ENCODE assay signal across 9 mouse cellular contexts in the genomic region with DNA sequence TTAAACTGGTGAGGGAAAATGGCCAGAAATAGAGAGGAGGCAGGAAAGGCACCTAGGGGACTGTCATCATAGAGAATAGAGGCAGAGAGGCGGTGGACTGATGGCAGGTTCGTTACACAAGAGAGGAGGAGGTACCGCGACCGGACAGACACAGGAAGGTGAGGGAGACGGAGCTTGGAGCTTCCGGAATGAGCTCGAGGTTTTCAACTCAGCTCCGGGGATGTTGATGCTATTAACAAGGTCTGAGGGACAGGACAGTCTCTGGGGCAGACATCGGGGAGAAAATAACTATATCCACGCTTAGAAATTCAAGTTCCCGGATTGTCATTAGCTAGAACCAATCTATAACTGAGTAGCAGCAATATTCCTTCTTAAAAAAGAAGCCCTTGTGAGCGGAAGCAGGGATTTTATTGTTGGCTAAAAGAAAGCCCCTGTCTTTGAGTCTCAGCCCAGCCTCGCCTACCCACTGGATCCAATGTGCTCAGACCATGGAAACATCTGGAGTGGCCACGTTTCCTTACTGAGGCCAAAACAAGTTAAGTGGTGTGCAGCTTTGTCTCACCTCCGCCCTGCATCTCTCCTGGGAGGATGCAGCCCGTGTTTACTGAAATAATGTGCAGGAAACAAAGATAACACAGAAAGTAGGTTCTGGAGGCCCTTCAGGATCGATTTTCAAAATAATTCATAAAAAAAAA. TPM values are rescaled to one million over a fixed set of nuclear protein-coding genes. Genes with fewer than 3 reads are reported as not detected.
DNase-seq lines count a peak whose midpoint lies in the region; ATAC-seq and TF ChIP-seq lines count a peak whose summit lies in the region.
"Had no signal": no experiment of that assay in that cellular context is flagged by ENCODE, and none has a peak within 500 bp of the region (broad histone marks: within the 10 kb centered on the region; RNA-seq: fewer than 3 reads in every experiment).

No protein-coding gene starts in this region.

- TF ChIP-seq EP300 in stomach, postnatal 0 days (optimal IDR thresholded peaks at IDR 0.05) = no peak

- H3K27ac ChIP-seq in forebrain, postnatal 0 days (ENCODE audit: low read depth, low read length) = 0 out of 2 replicates have a peak overlapping the region, but pooled peaks have one; percentile 54
- H3K27ac ChIP-seq in forebrain, embryonic 12.5 days = no peak overlapping the region
- H3K27ac ChIP-seq in stomach, embryonic 14.5 days (ENCODE audit: low read length) = 0 out of 2 replicates have a peak overlapping the region, but pooled peaks have one; percentile 27
- no peak overlapping the region for H3K27ac ChIP-seq in stomach, postnatal 0 days (replicated peaks)
- peak overlapping the region; percentile 33; the same call in 1 of the 2 replicates for H3K27ac ChIP-seq in limb, embryonic 15.5 days
- H3K27ac ChIP-seq: limb, embryonic 13.5 days had no signal

- no peak for TF ChIP-seq CTCF in forebrain, postnatal 0 days (IDR thresholded peaks at IDR 0.05; ENCODE audit: low read depth)
- TF ChIP-seq CTCF in stomach, postnatal 0 days (IDR thresholded peaks at IDR 0.05; ENCODE audit: low read depth) = no peak

- whole genome bisulfite sequencing in forebrain, postnatal 0 days = 62% methylated on average over 18 of the region's 18 CpGs
- WGBS in forebrain, embryonic 12.5 days = 69% methylated on average over 18 of the region's 18 CpGs
- 67% methylated on average over 18 of the region's 18 CpGs for WGBS in stomach, embryonic 14.5 days
- WGBS in stomach, postnatal 0 days = 65% methylated on average over 18 of the region's 18 CpGs
- 66% methylated on average over 18 of the region's 18 CpGs for WGBS in limb, embryonic 15.5 days

- no peak overlapping the region for H3K4me2 ChIP-seq in forebrain, postnatal 0 days (ENCODE audit: low read depth)
- no peak overlapping the region for H3K4me2 ChIP-seq in forebrain, embryonic 12.5 days
- H3K4me2 ChIP-seq in stomach, embryonic 14.5 days (replicated peaks; ENCODE audit: low read depth, low read length) = no peak overlapping the region
- no peak overlapping the region for H3K4me2 ChIP-seq in stomach, postnatal 0 days (replicated peaks; ENCODE audit: low read depth)
- no peak overlapping the region for H3K4me2 ChIP-seq in limb, embryonic 15.5 days
- H3K4me2 ChIP-seq: limb, embryonic 13.5 days had no signal

- no peaks in the 10 kb centered on the region for H3K36me3 ChIP-seq in forebrain, postnatal 0 days (ENCODE audit: insufficient read depth)
- H3K36me3 ChIP-seq in forebrain, embryonic 12.5 days (replicated peaks) = no peaks in the 10 kb centered on the region
- H3K36me3 ChIP-seq in stomach, embryonic 14.5 days (ENCODE audit: control insufficient read depth, insufficient read depth, low read length) = no peaks in the 10 kb centered on the region
- H3K36me3 ChIP-seq in stomach, postnatal 0 days (ENCODE audit: control insufficient read depth, insufficient read depth, low read length) = no peaks in the 10 kb centered on the region
- H3K36me3 ChIP-seq in limb, embryonic 15.5 days = no peaks in the 10 kb centered on the region
- H3K36me3 ChIP-seq: limb, embryonic 13.5 days had no signal

- no peaks in the 10 kb centered on the region for H3K4me1 ChIP-seq in forebrain, postnatal 0 days (ENCODE audit: insufficient read depth)
- H3K4me1 ChIP-seq in forebrain, embryonic 12.5 days = peaks cover 2% of the 10 kb centered on the region; the same call in 1 of the 2 replicates
- 0 out of 2 replicates have a peak, but pooled peaks cover 7% of the 10 kb centered on the region for H3K4me1 ChIP-seq in stomach, embryonic 14.5 days (ENCODE audit: control insufficient read depth, insufficient read depth, low read length)
- no peaks in the 10 kb centered on the region for H3K4me1 ChIP-seq in stomach, postnatal 0 days (replicated peaks; ENCODE audit: control insufficient read depth, insufficient read depth)
- H3K4me1 ChIP-seq in limb, embryonic 15.5 days = no peaks in the 10 kb centered on the region
- H3K4me1 ChIP-seq: limb, embryonic 13.5 days had no signal

- no peaks in the 10 kb centered on the region for H3K9me3 ChIP-seq in forebrain, postnatal 0 days (ENCODE audit: low read length)
- H3K9me3 ChIP-seq in forebrain, embryonic 12.5 days = no peaks in the 10 kb centered on the region
- no peaks in the 10 kb centered on the region; the same call in 1 of the 2 replicates for H3K9me3 ChIP-seq in stomach, embryonic 14.5 days (ENCODE audit: control insufficient read depth, low read depth, low read length)
- no peaks in the 10 kb centered on the region for H3K9me3 ChIP-seq in stomach, postnatal 0 days (ENCODE audit: control insufficient read depth, low read length)
- no peaks in the 10 kb centered on the region for H3K9me3 ChIP-seq in limb, embryonic 15.5 days
- H3K9me3 ChIP-seq: limb, embryonic 13.5 days had no signal

- no peak for ATAC-seq in forebrain, postnatal 0 days
- no peak for ATAC-seq in forebrain, embryonic 12.5 days (ENCODE audit: low FRiP score)
- no peak for ATAC-seq in stomach, embryonic 14.5 days (ENCODE audit: insufficient number of reproducible peaks, insufficient read depth, low FRiP score, low read depth)
- ATAC-seq in stomach, postnatal 0 days (ENCODE audit: low FRiP score, low TSS enrichment) = no peak
- peak; percentile 58; the same call in 1 of the 2 replicates for ATAC-seq in limb, embryonic 15.5 days (ENCODE audit: insufficient number of reproducible peaks, low FRiP score, low TSS enrichment, low read depth)

- no peak overlapping the region for H3K4me3 ChIP-seq in forebrain, postnatal 0 days (ENCODE audit: low read depth, low read length)
- no peak overlapping the region for H3K4me3 ChIP-seq in forebrain, embryonic 12.5 days (replicated peaks)
- H3K4me3 ChIP-seq in stomach, embryonic 14.5 days (ENCODE audit: low read depth, low read length) = no peak overlapping the region
- H3K4me3 ChIP-seq in stomach, postnatal 0 days (ENCODE audit: low read depth, low read length) = no peak overlapping the region
- no peak overlapping the region for H3K4me3 ChIP-seq in limb, embryonic 15.5 days
- H3K4me3 ChIP-seq: limb, embryonic 13.5 days had no signal

- DNase-seq in forebrain, postnatal 0 days = no peak
- DNase-seq in stomach, postnatal 0 days (ENCODE audit: low spot score) = no peak
- peak; percentile 70 to 71 for DNase-seq in heart, postnatal 10 days
- no peak for DNase-seq in neural tube, embryonic 10.5 days (ENCODE audit: extremely low spot score, low spot score)
- no peak for DNase-seq in right cerebral cortex, postnatal 14 days

- no peaks in the 10 kb centered on the region for H3K27me3 ChIP-seq in forebrain, postnatal 0 days (ENCODE audit: insufficient read depth, low read length)
- no peaks in the 10 kb centered on the region for H3K27me3 ChIP-seq in forebrain, embryonic 12.5 days
- H3K27me3 ChIP-seq in stomach, embryonic 14.5 days (ENCODE audit: control insufficient read depth, insufficient read depth, low read length) = no peaks in the 10 kb centered on the region
- H3K27me3 ChIP-seq in stomach, postnatal 0 days (ENCODE audit: control insufficient read depth, insufficient read depth, low read length) = no peaks in the 10 kb centered on the region
- H3K27me3 ChIP-seq in limb, embryonic 15.5 days = no peaks in the 10 kb centered on the region
- H3K27me3 ChIP-seq: limb, embryonic 13.5 days had no signal

- intact Hi-C loops in heart, postnatal 10 days (cut with DNase I) = loop anchor here (1.0 to 2.0 kb wide), 3 partner anchors 15 to 31 kb away; a partner anchor contains a TSS

- H3K9ac ChIP-seq in forebrain, postnatal 0 days = no peak overlapping the region
- H3K9ac ChIP-seq in forebrain, embryonic 12.5 days = no peak overlapping the region
- H3K9ac ChIP-seq in stomach, embryonic 14.5 days (replicated peaks; ENCODE audit: low read depth, low read length) = no peak overlapping the region
- H3K9ac ChIP-seq in stomach, postnatal 0 days (ENCODE audit: low read length) = no peak overlapping the region
- no peak overlapping the region for H3K9ac ChIP-seq in limb, embryonic 15.5 days
- H3K9ac ChIP-seq: limb, embryonic 13.5 days had no signal

RNA-seq across cellular contexts. Expression of a gene that starts 21.3 kb away (rescaled TPM):
- total RNA-seq in forebrain, postnatal 0 days (2014; rRNA removed) = 25.2 and 42.4 TPM in 2 replicates
- polyA plus RNA-seq in forebrain, postnatal 0 days (2015; fragmentation: Nextera tagmentation; extraction: Ambion mirVana) = 9.7 and 9.8 TPM in 2 replicates
- 26.0 and 26.3 TPM in 2 replicates for polyA plus RNA-seq in forebrain, embryonic 12.5 days (2016; fragmentation: Nextera tagmentation; extraction: Ambion mirVana)
- polyA plus RNA-seq in stomach, embryonic 14.5 days (2014; fragmentation: Nextera tagmentation; extraction: Ambion mirVana) = 104 and 111 TPM in 2 replicates
- 41.6 and 41.8 TPM in 2 replicates for polyA plus RNA-seq in stomach, postnatal 0 days (2015; fragmentation: Nextera tagmentation; extraction: Ambion mirVana)
- total RNA-seq in heart, postnatal 10 days (2021) = 100 to 1,000 TPM; 415 to 420 TPM
- polyA plus RNA-seq in limb, embryonic 15.5 days (2015; fragmentation: Nextera tagmentation; extraction: Ambion mirVana) = 47.1 and 52.0 TPM in 2 replicates

Comparison
In these comparisons a context has a peak if more than half of its experiments do, and no peak if none do; other contexts are left out.
1. H3K27ac ChIP-seq: peak in forebrain, postnatal 0 days (single experiment), stomach, embryonic 14.5 days (single experiment) and limb, embryonic 15.5 days (single experiment); none in forebrain, embryonic 12.5 days (single experiment) and stomach, postnatal 0 days (single experiment).
2. DNase-seq: peak in heart, postnatal 10 days (2 of 2); none in forebrain, postnatal 0 days (single experiment), stomach, postnatal 0 days (single experiment), neural tube, embryonic 10.5 days (single experiment) and right cerebral cortex, postnatal 14 days (single experiment).